Mouse (Mus musculus) olfactory bulb, adult 2 months (tissue): ENCODE data around the gene Akt1. TPM values are rescaled to one million over a fixed set of nuclear protein-coding genes. Genes with fewer than 3 reads are reported as not detected.

Source experiments
- H3K27ac ChIP-seq: fragments of 200-500 bp; 2 replicates; pipeline ENCODE4 v1.5.1; 2012; ENCODE audit warnings: low read depth, low read length; ENCODE audit not compliant: insufficient read depth
- H3K4me1 ChIP-seq: fragments of 200-500 bp; 2 replicates; pipeline ENCODE4 v1.6.1; 2012; ENCODE audit warnings: low read length; ENCODE audit not compliant: control insufficient read depth, insufficient read depth
- H3K4me3 ChIP-seq: fragments of 200-500 bp; 2 replicates; pipeline ENCODE4 v1.5.1; 2012; ENCODE audit warnings: mild to moderate bottlenecking, low read depth, low read length, moderate library complexity; ENCODE audit not compliant: insufficient read depth
- CTCF ChIP-seq: fragments of 200-500 bp; IDR thresholded peaks from 2 replicates; pipeline ENCODE4 v1.5.1; 2012; ENCODE audit warnings: low read depth, mild to moderate bottlenecking, low read length, moderate library complexity; ENCODE audit not compliant: insufficient read depth
- POLR2A ChIP-seq: fragments of 200-500 bp; IDR thresholded peaks from 2 replicates; pipeline ENCODE4 v1.6.1; 2012; ENCODE audit warnings: mild to moderate bottlenecking, low read depth, low read length, moderate library complexity; ENCODE audit not compliant: insufficient read depth
- WGBS: fragments of 180-500 bp; shearing (Covaris S2); methylation state at CpG from one replicate; pipeline ENCODE4 v1.1.7; 2018; 5-methylcytosine and 5-hydroxymethylcytosine counted together
- polyA plus RNA-seq: library from polyadenylated mRNA; stranded (reverse); fragments of >200 nt; gene quantifications from 2 replicates; pipeline ENCODE4 v1.2.4, GENCODE M21; 2012; ENCODE audit warnings: low replicate concordance; ENCODE audit not compliant: missing spikeins, insufficient read depth, insufficient read length

Gene Akt1
- not detected in 2 replicates for polyA plus RNA-seq

- H3K4me3 ChIP-seq: peak within 1 kb of the TSS; percentile 99
- TF ChIP-seq CTCF: no peak
- no peak for TF ChIP-seq POLR2A
- H3K4me1 ChIP-seq: peaks cover 53% of the 10 kb centered on the region
- WGBS: 16% methylated on average over 70 of the region's 70 CpGs
- H3K27ac ChIP-seq: peak within 1 kb of the TSS; percentile 63
Measured at GRCm38 (mm10) chr12:112674132-112675011, at the start of gene Akt1. TSS of gene Akt1 (minus strand) at chr12:112674884.

DNA sequence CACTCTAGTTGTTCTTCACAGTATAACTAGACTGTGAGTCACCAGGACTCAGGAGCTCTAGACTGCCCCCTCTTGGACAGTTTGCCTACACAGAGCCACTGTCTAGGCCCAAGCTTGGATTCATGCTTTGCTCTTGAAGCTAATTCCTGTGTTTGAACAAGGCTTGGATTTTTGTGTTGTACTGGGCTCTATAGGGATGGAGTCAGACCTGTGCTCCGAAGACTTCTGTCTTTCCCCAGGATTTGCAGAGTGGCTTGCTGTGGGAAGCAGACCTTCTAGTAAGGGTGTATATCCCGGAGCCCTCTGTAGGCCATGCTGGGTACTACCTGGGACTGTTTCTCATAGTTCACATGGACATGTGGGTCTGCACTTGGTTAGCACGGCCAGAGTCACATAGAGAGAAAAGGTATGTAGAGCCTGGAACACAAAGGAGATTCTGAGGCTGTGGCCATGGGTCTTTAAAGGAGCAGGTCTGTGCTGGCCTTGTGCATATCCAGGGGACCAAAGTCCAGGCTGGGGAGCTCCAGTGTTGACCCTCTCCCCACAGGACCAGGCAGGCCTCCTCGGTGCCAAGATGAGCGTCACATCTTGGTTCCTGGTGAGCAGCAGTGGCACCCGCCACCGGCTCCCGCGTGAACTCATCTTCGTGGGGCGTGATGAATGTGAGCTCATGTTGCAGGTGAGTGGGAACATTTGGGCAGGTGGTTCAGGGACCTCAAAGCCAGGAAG lies 49.6 kb upstream of the Akt1 start:
- Histone ChIP-seq H3K4me1 (peaks cover 40% of the 10 kb centered on the region), H3K27ac (no peak overlapping the region), H3K4me3 (no peak overlapping the region)
- TF ChIP-seq POLR2A (no peak), CTCF (peak; percentile 54)
- WGBS: 70% methylated on average over 11 of the region's 11 CpGs

GRCm38 (mm10) chr12:112723445-112723844 lies 48.8 kb upstream of the Akt1 start:
- WGBS: 91% methylated on average over 6 of the region's 6 CpGs

GRCm38 (mm10) chr12:112723028-112723330 lies 48.3 kb upstream of the Akt1 start:
- TF ChIP-seq CTCF (no peak), POLR2A (no peak)
- H3K4me3 ChIP-seq: peak overlapping the region; percentile 98
- no peak overlapping the region; the same call in 1 of the 2 replicates for H3K27ac ChIP-seq
- WGBS: 15% methylated on average over 5 of the region's 5 CpGs
- peaks cover 39% of the 10 kb centered on the region for H3K4me1 ChIP-seq

More at GRCm38 (mm10) chr12:112723445-112723844, 48.8 kb upstream of the Akt1 start:
- H3K27ac ChIP-seq: no peak overlapping the region
- TF ChIP-seq POLR2A: no peak
- TF ChIP-seq CTCF: no peak
- peaks cover 39% of the 10 kb centered on the region for H3K4me1 ChIP-seq
- peak overlapping the region; percentile 98 for H3K4me3 ChIP-seq

DNA sequence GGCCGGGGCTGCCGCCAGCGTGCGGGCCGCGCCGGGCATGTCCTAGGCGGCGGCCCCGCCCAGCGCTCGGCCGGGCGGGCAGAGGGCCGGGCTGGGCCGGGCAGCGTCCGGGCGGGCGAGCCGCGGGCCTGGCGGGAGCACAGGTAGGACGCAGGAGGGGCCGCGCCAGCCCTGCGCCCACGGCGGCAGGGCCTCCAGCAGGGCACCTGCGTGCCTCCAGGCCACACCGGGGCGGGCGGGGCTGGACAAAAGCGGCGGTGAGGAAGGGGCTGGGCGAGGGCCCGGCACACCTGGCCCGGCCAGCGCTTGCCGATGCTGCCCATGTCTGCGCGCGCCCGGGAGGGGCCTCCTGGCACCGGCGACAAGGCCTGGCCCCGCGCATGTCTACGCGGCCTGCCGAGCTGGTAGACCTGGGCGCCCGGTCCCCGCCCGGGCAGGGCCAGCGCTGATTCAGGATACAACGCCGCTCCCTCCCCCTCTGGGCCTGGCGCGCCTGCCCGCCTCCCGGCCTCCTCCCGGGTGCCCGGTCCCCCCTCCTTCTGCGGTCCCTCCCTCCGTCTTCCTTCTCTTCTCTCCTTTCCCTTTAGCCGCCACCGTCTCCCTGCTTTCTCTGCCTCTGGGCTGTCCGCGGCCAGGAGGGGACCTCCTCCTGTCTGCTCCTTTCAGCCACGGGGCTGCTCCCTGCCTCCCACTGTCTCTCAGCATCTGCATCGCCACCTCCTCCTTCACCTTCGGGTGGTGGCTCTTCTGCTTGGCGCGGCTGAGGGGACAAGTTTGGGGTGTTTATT lies 47.8 kb upstream of the Akt1 start:
- peaks cover 35% of the 10 kb centered on the region for H3K4me1 ChIP-seq
- H3K27ac ChIP-seq: no peak overlapping the region; the same call in 1 of the 2 replicates
- TF ChIP-seq POLR2A (no peak), CTCF (no peak)
- H3K4me3 ChIP-seq: peak overlapping the region; percentile 98
- WGBS: 4% methylated on average over 68 of the region's 75 CpGs

DNA sequence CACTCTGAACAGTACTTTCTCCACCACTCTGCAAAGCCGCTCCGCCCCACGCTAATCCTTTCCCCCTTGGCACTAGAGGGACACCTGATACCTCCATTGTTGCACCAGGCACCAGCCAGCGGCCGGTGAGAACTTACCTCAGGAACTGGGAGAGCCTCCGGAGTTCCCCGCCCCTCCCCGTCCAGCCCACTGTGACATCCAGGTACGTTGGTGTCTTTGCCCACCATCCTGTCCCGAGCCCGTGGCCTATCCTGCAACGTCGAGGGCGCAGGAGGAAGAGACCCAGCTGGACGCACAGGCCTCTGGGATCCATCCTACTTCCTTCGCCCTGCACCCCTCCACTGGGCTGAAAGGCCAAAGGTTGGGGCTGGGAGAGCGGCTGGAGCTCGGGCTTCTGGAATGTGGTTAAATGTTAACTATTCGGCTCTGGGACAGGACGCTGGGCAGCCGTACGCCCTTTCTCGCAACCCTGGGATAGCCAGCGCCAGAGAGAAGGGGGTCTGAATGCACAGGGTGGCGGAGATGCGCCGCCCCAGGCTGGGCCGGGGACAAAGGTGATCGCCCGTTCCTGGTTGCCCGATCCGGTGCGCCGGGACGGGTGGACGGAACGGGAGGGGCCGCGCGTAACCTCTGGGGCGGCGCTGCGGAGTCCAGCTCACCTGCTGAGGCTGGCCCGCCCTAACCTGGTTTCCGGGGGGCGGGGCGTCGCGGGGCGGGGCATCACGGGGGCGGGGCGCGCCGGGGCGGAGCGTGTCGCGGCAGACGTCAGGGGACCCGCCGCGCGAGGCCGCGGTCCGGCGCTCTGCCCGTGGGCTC lies 46.9 kb upstream of the Akt1 start:
- H3K4me1 ChIP-seq: peaks cover 28% of the 10 kb centered on the region
- H3K4me3 ChIP-seq: peak overlapping the region; percentile 98
- WGBS: 10% methylated on average over 69 of the region's 69 CpGs
- TF ChIP-seq POLR2A (no peak), CTCF (no peak)
- no peak overlapping the region for H3K27ac ChIP-seq

DNA sequence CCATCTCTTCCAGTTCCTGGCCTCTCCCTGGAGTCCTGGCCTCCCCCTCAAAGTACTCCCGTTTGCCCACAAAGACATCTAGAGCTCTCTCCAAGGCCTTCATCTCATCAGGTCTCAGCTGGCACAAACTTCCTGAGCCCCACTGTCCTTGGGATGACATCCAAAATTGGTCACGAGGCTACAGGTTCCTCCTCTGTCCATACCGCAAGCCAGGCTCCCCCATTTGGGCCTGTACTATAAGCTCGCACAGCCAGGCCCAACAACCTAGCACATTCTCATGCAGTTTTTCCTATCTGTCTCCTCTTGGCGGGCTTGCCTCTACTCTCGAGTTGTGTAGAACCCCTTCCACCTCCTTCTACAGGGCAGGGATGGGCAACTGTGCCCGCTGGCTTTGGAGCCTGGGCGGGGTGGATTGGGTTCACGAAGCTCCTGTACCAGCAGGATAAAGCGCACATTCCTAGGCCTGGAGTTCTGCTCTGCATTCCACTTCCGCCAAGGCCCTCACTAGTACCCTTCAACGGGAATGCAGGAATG lies 46.3 kb upstream of the Akt1 start:
- Histone ChIP-seq H3K4me1 (peaks cover 27% of the 10 kb centered on the region), H3K4me3 (no peak overlapping the region), H3K27ac (no peak overlapping the region)
- TF ChIP-seq POLR2A (no peak), CTCF (no peak)
- WGBS: 80% methylated on average over 12 of the region's 12 CpGs

DNA sequence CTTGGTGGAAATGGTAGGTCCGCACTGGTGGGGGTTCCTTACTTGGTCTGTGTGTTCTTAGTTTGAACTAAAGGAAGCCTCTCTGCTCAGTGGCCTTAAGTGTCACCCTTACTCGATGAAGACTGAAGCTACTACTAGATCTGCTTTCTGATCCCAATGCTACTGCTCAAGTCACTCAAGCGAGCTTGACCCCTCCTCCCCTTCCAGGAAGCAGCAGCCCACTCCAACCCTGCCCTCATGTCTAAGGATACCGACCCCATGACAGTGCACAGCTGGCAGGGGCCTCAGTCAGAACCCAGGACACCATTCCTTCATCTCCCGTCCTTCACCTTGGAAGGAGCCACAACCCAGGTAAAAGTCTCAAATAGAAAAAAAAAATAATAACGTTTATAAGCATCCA lies 45.5 kb upstream of the Akt1 start, which contains the start of gene Cep170b:
Gene Cep170b (plus strand): TSS at position 240 of the 400 bp plus-strand sequence.
- WGBS: 87% methylated on average over 6 of the region's 6 CpGs
- no peak for TF ChIP-seq POLR2A
- TF ChIP-seq CTCF: no peak
- Histone ChIP-seq H3K27ac (no peak within 1 kb of the TSS), H3K4me1 (peaks cover 25% of the 10 kb centered on the region), H3K4me3 (no peak within 1 kb of the TSS)
